Mouse (Mus musculus): ENCODE results near the gene Wdr81. TPM values are rescaled to one million over a fixed set of nuclear protein-coding genes. Genes with fewer than 3 reads are reported as not detected.

The Wdr81 gene
- total RNA-seq, 2 experiments from 2014 or later = 20.1 to 20.4 TPM

GRCm38 (mm10) chr11:75441601-75442000, 12.9 kb downstream of the Wdr81 start:
- DNase-seq (ENCODE audit: low spot score in 2 of 2) = no peak
- intact Hi-C loops (cut with DNase I) = no loop called here

- intact Hi-C loops (cut with DNase I) = no loop called here
- DNase-seq (ENCODE audit: low spot score in 2 of 2) = no peak
These were observed 13.5 kb downstream of the Wdr81 start for GRCm38 (mm10) chr11:75441034-75441433.

GRCm38 (mm10) chr11:75439951-75440350, 14.6 kb downstream of the Wdr81 start:
- DNase-seq (ENCODE audit: low spot score in 2 of 2) = no peak
- intact Hi-C loops (cut with DNase I) = no loop called here

- intact Hi-C loops (cut with DNase I) = no loop called here
- no peak for DNase-seq (ENCODE audit: low spot score in 2 of 2)
These were observed 15.2 kb downstream of the Wdr81 start, which contains the start of gene Serpinf2 for GRCm38 (mm10) chr11:75439363-75439762. Gene Serpinf2 (minus strand): TSS chr11:75439591.

- no peak for DNase-seq (ENCODE audit: low spot score in 2 of 2)
- intact Hi-C loops (cut with DNase I) = no loop called here
These were observed 15.7 kb downstream of the Wdr81 start for GRCm38 (mm10) chr11:75438804-75439203.

GRCm38 (mm10) chr11:75438194-75438593, 16.3 kb downstream of the Wdr81 start:
- intact Hi-C loops (cut with DNase I) = no loop called here
- no peak for DNase-seq (ENCODE audit: low spot score in 2 of 2)

- intact Hi-C loops (cut with DNase I) = no loop called here
- DNase-seq (ENCODE audit: low spot score in 2 of 2) = no peak
These were observed 20.4 kb downstream of the Wdr81 start for GRCm38 (mm10) chr11:75434138-75434537.

- peak; percentile 62 to 65 for DNase-seq (ENCODE audit: low spot score in 2 of 2)
- intact Hi-C loops (cut with DNase I) = no loop called here
These were observed 23.2 kb downstream of the Wdr81 start for GRCm38 (mm10) chr11:75431307-75431706.

- DNase-seq (ENCODE audit: low spot score in 2 of 2) = no peak
- intact Hi-C loops (cut with DNase I) = no loop called here
These were observed 25.4 kb downstream of the Wdr81 start for GRCm38 (mm10) chr11:75429019-75429705.

GRCm38 (mm10) chr11:75424459-75424858, 30.1 kb downstream of the Wdr81 start:
- intact Hi-C loops (cut with DNase I) = no loop called here
- DNase-seq (ENCODE audit: low spot score in 2 of 2) = no peak

GRCm38 (mm10) chr11:75424033-75424432, 30.5 kb downstream of the Wdr81 start:
- no peak for DNase-seq (ENCODE audit: low spot score in 2 of 2)
- intact Hi-C loops (cut with DNase I) = no loop called here

- intact Hi-C loops (cut with DNase I) = no loop called here
- DNase-seq (ENCODE audit: low spot score in 2 of 2) = no peak
These were observed 31.4 kb downstream of the Wdr81 start for GRCm38 (mm10) chr11:75423091-75423490.

- intact Hi-C loops (cut with DNase I) = no loop called here
- no peak for DNase-seq (ENCODE audit: low spot score in 2 of 2)
These were observed 32.3 kb downstream of the Wdr81 start, which contains the start of gene Serpinf1 for GRCm38 (mm10) chr11:75422013-75422792. Gene Serpinf1 (minus strand): TSS chr11:75422701.

- DNase-seq (ENCODE audit: low spot score in 2 of 2) = no peak
- intact Hi-C loops (cut with DNase I) = no loop called here
These were observed 33.0 kb downstream of the Wdr81 start for GRCm38 (mm10) chr11:75421375-75422012.

- DNase-seq (ENCODE audit: low spot score in 2 of 2) = no peak
- intact Hi-C loops (cut with DNase I) = no loop called here
These were observed 33.6 kb downstream of the Wdr81 start for GRCm38 (mm10) chr11:75420810-75421374.

GRCm38 (mm10) chr11:75420037-75420436, 34.5 kb downstream of the Wdr81 start:
- intact Hi-C loops (cut with DNase I) = no loop called here

GRCm38 (mm10) chr11:75415994-75416393, 38.5 kb downstream of the Wdr81 start:
- no peak for DNase-seq (ENCODE audit: low spot score in 2 of 2)
- intact Hi-C loops (cut with DNase I) = no loop called here

More at GRCm38 (mm10) chr11:75420037-75420436, 34.5 kb downstream of the Wdr81 start:
- DNase-seq (ENCODE audit: low spot score in 2 of 2) = no peak

GRCm38 (mm10) chr11:75415096-75415495, 39.4 kb downstream of the Wdr81 start:
- no peak for DNase-seq (ENCODE audit: low spot score in 2 of 2)

GRCm38 (mm10) chr11:75410591-75410990, 43.9 kb downstream of the Wdr81 start:
- intact Hi-C loops (cut with DNase I) = no loop called here
- no peak for DNase-seq (ENCODE audit: low spot score in 2 of 2)

More at GRCm38 (mm10) chr11:75415096-75415495, 39.4 kb downstream of the Wdr81 start:
- intact Hi-C loops (cut with DNase I) = no loop called here
